15 mouse cellular contexts compared by ENCODE assay signal in genomic region chr9:118678759-118679158, GRCm38 (mm10).
A peak's percentile ranks its signal among the peaks of the same experiment; 100 is the strongest.
DNase-seq lines count a peak whose midpoint lies in the region; ATAC-seq and TF ChIP-seq lines count a peak whose summit lies in the region.
"Had no signal": no experiment of that assay in that cellular context is flagged by ENCODE, and none has a peak within 500 bp of the region (broad histone marks: within the 10 kb centered on the region; RNA-seq: fewer than 3 reads in every experiment).

No protein-coding gene starts in this region.

- TF ChIP-seq POLR2A in liver, adult 2 months (IDR thresholded peaks at IDR 0.05; ENCODE audit: extremely low read depth, insufficient read depth, low read length), result no peak

- no peak for TF ChIP-seq CTCF in liver, adult 2 months (IDR thresholded peaks at IDR 0.05; ENCODE audit: low read depth, low read length)

- H3K9ac ChIP-seq in liver, adult 2 months (ENCODE audit: low read depth, low read length), result no peak overlapping the region
- H3K9ac ChIP-seq: hindbrain, embryonic 13.5 days had no signal

- DNase-seq in heart, embryonic 10.5 days (ENCODE audit: low spot score), result no peak
- no peak for DNase-seq in heart, postnatal 14 days
- DNase-seq in 416B (ENCODE audit: low read depth), result peak; percentile 84
- no peak for DNase-seq in liver, adult 2 months (ENCODE audit: extremely low read depth, low read depth, low spot score)
- DNase-seq in cerebellum, adult 18-20 months, result no peak
- no peak for DNase-seq in kidney, postnatal 36 days
- no peak for DNase-seq in right cerebral cortex, adult 18-20 months
- DNase-seq: adrenal gland, adult 2 months; cerebellum, postnatal 36 days; kidney, adult 9 months; lung, postnatal 14 days; spleen, adult 18-20 months had no signal

- no peaks in the 10 kb centered on the region for H3K9me3 ChIP-seq in heart, embryonic 10.5 days
- H3K9me3 ChIP-seq: hindbrain, embryonic 13.5 days had no signal

- H3K27ac ChIP-seq in heart, embryonic 10.5 days, result 0 out of 2 replicates have a peak overlapping the region, but pooled peaks have one; percentile 52
- peak overlapping the region; percentile 23; the same call in 1 of the 2 replicates for H3K27ac ChIP-seq in liver, adult 2 months (replicated peaks; ENCODE audit: insufficient read depth, low read depth, low read length)
- H3K27ac ChIP-seq: hindbrain, embryonic 13.5 days had no signal

- H3K36me3 ChIP-seq in heart, embryonic 10.5 days, result peaks cover 22% of the 10 kb centered on the region
- no peaks in the 10 kb centered on the region; the same call in 1 of the 2 replicates for H3K36me3 ChIP-seq in liver, adult 2 months (ENCODE audit: control insufficient read depth, insufficient read depth, low read length)
- H3K36me3 ChIP-seq: hindbrain, embryonic 13.5 days had no signal

- no peak overlapping the region for H3K4me3 ChIP-seq in heart, embryonic 10.5 days
- no peak overlapping the region for H3K4me3 ChIP-seq in liver, adult 2 months (ENCODE audit: insufficient read depth, low read depth, low read length)
- H3K4me3 ChIP-seq: hindbrain, embryonic 13.5 days had no signal

- WGBS in heart, embryonic 10.5 days, result 61% methylated on average over 10 of the region's 10 CpGs
- 72% methylated on average over 10 of the region's 10 CpGs for WGBS in liver, adult 2 months

- H3K27me3 ChIP-seq in heart, embryonic 10.5 days (ENCODE audit: insufficient read depth, poor library complexity, severe bottlenecking), result no peaks in the 10 kb centered on the region
- H3K27me3 ChIP-seq in liver, adult 2 months (ENCODE audit: control insufficient read depth, insufficient read depth, low read length), result no peaks in the 10 kb centered on the region
- H3K27me3 ChIP-seq: hindbrain, embryonic 13.5 days had no signal

- intact Hi-C loops in heart, postnatal 14 days (cut with DNase I), result no loop called here

- H3K4me1 ChIP-seq in heart, embryonic 10.5 days, result peaks cover 32% of the 10 kb centered on the region
- H3K4me1 ChIP-seq in liver, adult 2 months (ENCODE audit: control insufficient read depth, insufficient read depth, low read length), result 0 out of 2 replicates have a peak, but pooled peaks cover 5% of the 10 kb centered on the region

- ATAC-seq in activated CD4-positive, CD25-positive, alpha-beta regulatory T cell, adult 4 months, result peak; percentile 42
- ATAC-seq: midbrain, embryonic 16.5 days had no signal

- no peaks in the 10 kb centered on the region for H3K79me2 ChIP-seq in liver, adult 2 months (ENCODE audit: control insufficient read depth, insufficient read depth, low read length)
